Mouse (Mus musculus) lung, postnatal 4 days (tissue): ENCODE measurements around the gene Dock10.
A peak's percentile ranks its signal among the peaks of the same experiment; 100 is the strongest.

Source experiments
- DNase-seq, 2 experiments: peaks; one replicate each; pipeline ENCODE4 v3.0.0; 2021

Gene Dock10

DNA sequence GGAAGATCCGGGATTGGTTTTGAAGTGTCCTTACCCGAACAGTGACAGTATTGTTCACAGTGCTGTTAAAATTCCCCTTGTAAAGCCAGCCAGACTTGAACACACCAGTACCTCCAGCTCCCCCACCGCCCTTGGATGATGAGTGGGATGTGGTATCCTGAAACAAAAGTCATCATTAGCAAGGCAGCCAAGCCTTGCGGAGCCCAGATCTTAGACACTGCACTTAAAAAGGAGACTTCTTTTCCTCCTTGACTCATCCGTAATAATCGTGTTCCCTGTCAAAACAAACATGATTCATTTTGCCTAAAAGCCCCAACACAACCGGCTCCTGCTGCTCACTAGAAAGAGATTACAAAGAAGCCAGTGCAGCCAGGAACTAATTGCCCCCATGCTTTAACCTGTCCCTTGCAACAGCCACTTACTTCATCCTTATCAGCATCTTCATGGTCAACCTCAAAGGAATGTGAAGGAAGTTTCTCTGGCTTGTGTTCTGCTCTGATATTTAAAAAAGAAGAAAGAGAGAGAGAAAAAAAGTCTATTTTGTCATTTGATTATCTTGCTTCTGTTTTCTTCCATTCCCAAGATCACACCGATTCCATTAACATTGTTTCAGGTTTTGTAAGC, 152.1 kb downstream of the Dock10 start:
- DNase-seq, result no peak

DNA sequence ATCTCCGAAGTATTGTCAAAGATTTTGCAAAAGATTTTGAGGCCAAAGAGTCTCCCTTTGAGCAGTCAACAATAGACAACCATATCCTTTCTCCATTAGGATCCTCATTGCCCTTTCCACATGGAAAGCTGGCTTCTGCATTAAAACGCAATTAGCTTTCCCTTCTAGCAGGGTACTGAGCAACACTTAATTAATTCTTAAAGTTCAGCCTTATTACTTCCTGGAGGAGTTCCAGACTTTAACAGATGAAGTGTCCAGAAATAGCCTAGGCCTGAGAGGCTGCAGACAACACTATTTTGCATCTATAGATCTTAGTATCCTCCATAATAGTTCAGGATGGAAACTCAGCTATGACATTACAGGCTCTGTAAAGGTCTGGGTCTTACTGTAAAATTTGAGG, 154.0 kb downstream of the Dock10 start:
- no peak for DNase-seq

DNA sequence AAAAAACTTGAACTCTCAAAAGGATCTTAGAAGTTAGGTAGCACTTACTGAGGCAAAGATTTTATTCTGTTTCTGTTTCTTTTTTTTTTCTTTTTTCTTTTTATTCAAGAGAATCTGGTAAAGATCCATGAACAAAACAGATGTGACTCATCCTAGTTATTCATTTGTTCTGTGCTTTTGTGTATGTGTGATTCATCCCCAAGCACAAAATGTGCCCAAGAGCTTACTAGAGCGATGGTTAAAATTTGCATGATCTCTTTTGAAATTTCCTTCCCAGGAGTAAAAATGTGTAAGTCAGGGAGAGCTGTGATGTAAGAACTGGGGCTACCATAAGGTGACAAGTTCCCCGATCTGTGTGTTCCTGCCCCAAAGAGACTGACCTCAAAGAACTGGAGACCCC, 155.2 kb downstream of the Dock10 start:
- DNase-seq, result no peak

- DNase-seq, result no peak
Observed at GRCm38 (mm10) chr1:80583281-80583680, 175.0 kb downstream of the Dock10 start.

GRCm38 (mm10) chr1:80582186-80582585, 176.1 kb downstream of the Dock10 start:
- no peak for DNase-seq

- DNase-seq, result peak in 1 of 2 experiments; percentile 17
Observed at GRCm38 (mm10) chr1:80576898-80577297, 181.4 kb downstream of the Dock10 start.

DNA sequence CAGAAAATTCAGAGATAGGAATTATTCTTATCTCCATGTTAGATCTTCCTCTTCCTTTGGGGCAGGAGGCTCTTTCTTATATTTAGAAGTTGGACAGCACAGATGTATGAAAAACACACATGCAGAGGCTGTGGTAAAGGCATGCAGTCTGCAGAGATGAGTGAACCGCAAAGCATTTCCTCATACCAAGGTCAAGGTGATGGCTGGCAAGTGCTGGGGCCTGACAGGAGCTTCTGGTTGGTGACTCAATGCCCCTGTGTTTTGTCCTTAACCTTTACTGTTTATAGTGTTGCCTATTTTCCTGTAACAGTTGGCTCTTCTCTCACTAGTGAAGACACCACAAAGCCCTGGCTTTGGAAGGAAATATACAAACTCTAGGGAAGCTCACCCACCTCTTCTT, 201.9 kb downstream of the Dock10 start:
- no peak for DNase-seq

- no peak for DNase-seq
Observed at GRCm38 (mm10) chr1:80541522-80541921, 216.8 kb downstream of the Dock10 start.

DNA sequence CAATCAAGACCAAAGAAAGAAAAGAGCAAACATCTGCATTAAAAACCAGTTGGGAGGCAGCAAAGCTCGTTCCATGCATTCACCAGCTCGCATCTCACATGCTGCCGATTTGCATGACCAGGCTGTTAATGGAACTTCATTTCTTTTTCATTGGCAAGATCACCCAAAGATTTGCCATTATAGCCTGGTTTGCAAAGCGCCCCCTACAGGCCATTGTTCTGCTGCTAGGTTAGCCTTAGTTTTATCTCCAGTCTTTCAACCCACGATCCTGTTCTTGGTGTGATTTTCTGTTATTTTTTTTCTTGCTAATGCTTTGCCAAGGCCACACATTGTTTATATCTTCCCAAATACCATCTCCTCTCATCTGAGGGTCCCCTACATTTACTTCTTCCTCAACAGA, 236.1 kb downstream of the Dock10 start:
- no peak for DNase-seq

GRCm38 (mm10) chr1:80520456-80520855, 237.9 kb downstream of the Dock10 start:
- no peak for DNase-seq

DNA sequence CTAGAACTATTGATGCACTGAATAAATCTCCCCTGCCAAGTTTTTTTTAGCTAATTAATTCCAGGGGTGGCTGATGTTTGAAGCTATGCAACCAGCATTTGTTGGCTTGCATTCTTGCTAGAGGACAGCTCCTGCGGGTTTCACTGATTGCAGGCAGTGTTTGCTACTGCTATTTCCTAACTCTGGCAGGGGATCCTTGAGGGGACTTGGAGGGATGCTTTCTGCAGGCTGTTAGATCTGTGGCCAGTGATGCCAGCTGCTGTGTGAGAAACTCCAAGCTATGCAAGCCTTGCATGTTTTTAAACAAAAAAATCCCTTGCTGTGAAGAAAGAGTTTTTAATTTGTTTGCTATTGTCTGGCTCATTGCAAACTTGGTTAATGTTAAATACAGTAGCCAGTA, 238.4 kb downstream of the Dock10 start:
- DNase-seq, result no peak

GRCm38 (mm10) chr1:80515836-80516235, 242.5 kb downstream of the Dock10 start:
- no peak for DNase-seq

DNA sequence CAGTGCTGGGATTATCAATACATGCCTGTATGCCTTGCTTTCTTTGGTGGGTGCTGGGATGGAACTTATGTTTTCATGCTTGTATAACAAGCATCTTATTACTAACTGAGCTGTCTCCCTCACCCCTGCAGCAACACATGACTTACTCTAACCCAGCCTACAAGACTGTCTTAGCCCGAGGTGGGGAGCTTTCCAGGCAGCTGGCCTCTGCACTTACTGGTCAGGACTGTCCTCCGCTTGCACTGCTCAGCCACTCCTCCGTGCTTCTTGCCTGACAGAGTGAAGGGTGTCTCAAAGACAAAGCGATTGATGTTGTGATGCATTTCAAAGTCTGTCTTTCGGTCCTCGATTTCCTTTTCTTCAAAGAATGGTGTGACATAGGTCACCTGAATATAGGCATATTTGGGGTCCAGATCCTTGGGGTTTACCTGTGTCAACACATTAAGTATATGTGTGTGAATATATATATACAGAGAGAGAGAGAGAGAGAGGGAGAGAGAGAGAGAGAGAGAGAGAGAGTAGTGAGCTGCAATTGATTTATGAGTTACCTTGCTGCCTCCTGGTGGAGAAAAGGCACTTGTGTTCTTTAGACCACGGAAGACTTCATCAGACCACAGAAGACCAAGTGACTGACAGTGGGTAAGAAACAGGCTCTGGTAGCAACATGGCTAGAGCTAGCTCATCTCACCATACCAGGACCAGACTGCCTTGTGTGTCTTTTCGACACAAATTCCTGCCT, 245.9 kb downstream of the Dock10 start:
- DNase-seq, result no peak

DNA sequence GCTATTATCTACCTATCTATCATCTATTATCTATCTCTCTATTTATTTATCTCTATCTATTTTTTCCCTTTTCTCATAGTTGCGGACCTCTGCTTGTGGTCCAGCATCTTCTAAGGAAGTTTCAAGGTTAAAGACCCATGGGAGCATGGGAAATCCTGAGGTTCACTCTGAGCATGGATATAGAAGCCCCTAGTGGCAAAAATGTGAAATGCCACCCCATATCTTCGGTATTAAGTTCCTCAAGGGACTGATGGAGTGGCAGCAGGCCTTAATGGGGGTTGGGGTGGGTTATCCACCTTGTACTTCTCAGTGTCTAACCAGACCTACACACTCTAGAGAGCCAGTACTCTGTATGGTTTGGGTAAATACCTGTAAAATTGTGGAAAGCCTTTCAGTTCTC, 253.6 kb downstream of the Dock10 start:
- DNase-seq, result no peak

DNA sequence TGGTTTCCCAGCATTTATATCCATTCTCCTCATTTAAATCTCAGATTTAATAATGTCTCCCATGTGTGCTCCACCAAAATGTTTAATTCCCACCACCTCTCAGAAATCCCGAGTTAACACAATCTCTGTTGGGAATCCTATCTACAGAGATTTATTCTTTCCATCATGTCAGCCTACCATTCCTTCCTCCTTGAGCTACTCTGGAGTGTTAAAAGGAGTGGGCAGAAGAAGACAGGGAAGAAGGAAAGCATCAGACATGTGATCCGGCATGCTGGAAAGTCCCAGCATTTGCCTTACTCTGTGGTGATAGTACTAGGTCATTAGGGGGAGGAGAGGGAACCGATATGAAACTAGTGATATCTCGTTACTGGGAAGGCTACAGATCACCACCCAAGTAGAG, 254.2 kb downstream of the Dock10 start:
- DNase-seq, result no peak

- no peak for DNase-seq
Observed at GRCm38 (mm10) chr1:80502456-80503165, 255.7 kb downstream of the Dock10 start.

DNA sequence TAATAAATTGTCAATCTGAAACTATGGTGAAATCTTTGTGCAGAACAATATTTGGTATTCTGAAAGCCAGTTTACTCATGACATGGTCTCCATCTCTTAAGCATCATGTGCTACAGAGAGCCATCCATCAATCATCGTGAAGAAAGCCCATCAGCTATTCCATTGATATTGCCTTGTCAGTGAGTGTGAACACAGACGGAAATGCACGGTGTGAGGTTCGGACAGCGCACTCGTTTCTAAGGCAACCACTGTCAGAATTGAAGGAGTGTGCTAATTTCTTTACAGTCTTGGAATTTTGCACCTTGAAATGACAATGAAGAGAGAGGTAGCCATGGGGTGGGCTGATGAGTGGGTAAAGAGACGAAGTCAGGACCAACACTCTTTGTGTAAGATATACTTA, 259.1 kb downstream of the Dock10 start:
- DNase-seq, result no peak

DNA sequence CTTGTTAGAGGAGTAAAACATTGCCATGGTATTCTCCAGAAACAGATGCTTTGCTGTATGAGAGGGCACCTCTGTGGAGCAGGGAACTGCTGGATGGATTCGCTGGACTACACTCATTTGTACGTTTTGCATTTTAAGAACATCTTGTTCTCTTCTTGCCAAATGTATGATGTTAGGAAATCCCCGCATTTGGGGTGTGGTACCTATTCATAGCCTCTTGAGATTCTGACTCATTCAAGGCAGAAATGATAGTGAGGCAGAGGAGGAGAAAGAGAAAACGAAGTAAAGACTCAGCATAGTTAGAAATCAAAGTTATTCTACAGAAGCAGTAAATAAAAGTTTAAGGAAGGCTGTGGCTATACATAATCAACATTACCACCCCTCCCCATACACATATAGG, 262.0 kb downstream of the Dock10 start:
- no peak for DNase-seq

GRCm38 (mm10) chr1:80483419-80483818, 274.9 kb downstream of the Dock10 start:
- no peak for DNase-seq

- no peak for DNase-seq
Observed at GRCm38 (mm10) chr1:80474942-80475341, 283.4 kb downstream of the Dock10 start.

DNA sequence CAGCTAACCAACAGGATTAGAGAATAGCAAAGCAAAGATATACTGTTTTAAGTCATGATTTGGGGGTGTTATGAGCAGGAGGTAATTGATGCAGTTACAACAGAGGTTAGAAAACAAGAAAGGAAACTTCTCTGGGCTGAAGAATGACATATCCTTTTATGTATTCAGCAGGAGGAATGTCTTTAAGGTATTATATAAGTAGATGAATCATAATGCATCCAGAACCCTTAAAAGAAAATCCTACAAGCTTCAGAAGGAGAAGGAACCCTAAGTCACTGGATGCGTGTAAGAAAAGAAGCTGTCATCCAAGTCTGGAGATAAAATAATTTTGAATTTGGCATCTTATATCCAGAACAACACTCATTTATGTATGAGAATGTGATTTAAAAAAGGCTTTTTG, 285.9 kb downstream of the Dock10 start:
- no peak for DNase-seq

- no peak for DNase-seq
Observed at GRCm38 (mm10) chr1:80461348-80461747, 297.0 kb downstream of the Dock10 start, which contains the start of gene Gm45261. TSS of gene Gm45261 (minus strand) at chr1:80461448.

GRCm38 (mm10) chr1:80459923-80460322, 298.4 kb downstream of the Dock10 start:
- DNase-seq, result no peak

GRCm38 (mm10) chr1:80459477-80459876, 298.9 kb downstream of the Dock10 start:
- DNase-seq, result no peak
